Mouse (Mus musculus) kidney, postnatal 25 days (tissue): ENCODE results near the gene Ezh1.

ENCODE experiments used
- DNase-seq, 2 experiments: peaks; one replicate each; pipeline ENCODE4 v3.0.0; 2021; ENCODE audit warnings: mixed read lengths in 2 of 2

Ezh1 gene

GRCm38 (mm10) chr11:101199555-101199954 lies 26.7 kb downstream of the Ezh1 start:
- no peak for DNase-seq

- DNase-seq, result no peak
Observed at GRCm38 (mm10) chr11:101196175-101196574, 30.1 kb downstream of the Ezh1 start.

DNA sequence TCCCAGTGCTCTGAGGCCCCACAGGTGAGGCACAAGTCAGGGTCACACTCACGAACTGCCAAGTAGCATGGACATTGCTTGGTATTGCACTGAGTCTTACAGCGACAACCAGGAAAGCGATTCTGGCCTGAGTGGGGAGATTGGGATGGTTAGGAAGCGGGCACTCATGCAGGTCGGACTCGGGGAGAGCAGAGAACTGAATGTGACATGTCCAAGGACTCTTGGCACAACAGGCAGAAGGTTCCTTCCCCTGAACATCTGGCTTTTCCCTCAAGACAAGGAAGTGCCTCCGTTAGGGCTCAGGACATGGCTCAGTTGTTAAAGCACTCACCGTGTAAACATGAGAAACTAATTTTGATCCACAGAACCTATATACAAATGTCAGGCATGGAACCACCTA lies 30.7 kb downstream of the Ezh1 start:
- no peak for DNase-seq

- DNase-seq, result no peak
Observed at GRCm38 (mm10) chr11:101195101-101195500, 31.2 kb downstream of the Ezh1 start.

DNA sequence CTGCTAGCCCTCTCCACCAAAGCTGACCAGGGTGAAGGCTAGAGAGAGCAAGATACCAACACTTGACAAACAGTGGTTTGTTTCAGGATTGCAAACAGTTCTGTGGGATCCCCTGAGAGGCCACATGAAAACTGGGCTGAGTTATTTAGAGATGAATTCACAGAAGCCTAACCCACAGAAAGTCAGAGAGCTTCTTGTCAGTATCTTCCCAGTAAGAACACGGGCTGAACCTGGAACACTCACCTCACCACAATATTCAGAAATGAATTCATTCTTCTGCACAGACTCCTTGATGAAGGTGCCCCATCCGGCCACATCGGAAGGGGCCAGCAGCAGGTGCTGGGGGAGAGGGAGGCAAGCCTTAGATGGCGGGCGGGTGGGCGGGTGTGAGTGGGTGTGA lies 31.6 kb downstream of the Ezh1 start:
- no peak for DNase-seq

- DNase-seq, result no peak
Observed at GRCm38 (mm10) chr11:101194137-101194536, 32.1 kb downstream of the Ezh1 start.

- DNase-seq, result no peak
Observed at GRCm38 (mm10) chr11:101193076-101193475, 33.2 kb downstream of the Ezh1 start.

GRCm38 (mm10) chr11:101192646-101193045 lies 33.6 kb downstream of the Ezh1 start:
- no peak for DNase-seq

- DNase-seq, result no peak
Observed at GRCm38 (mm10) chr11:101191919-101192470, 34.3 kb downstream of the Ezh1 start.

DNA sequence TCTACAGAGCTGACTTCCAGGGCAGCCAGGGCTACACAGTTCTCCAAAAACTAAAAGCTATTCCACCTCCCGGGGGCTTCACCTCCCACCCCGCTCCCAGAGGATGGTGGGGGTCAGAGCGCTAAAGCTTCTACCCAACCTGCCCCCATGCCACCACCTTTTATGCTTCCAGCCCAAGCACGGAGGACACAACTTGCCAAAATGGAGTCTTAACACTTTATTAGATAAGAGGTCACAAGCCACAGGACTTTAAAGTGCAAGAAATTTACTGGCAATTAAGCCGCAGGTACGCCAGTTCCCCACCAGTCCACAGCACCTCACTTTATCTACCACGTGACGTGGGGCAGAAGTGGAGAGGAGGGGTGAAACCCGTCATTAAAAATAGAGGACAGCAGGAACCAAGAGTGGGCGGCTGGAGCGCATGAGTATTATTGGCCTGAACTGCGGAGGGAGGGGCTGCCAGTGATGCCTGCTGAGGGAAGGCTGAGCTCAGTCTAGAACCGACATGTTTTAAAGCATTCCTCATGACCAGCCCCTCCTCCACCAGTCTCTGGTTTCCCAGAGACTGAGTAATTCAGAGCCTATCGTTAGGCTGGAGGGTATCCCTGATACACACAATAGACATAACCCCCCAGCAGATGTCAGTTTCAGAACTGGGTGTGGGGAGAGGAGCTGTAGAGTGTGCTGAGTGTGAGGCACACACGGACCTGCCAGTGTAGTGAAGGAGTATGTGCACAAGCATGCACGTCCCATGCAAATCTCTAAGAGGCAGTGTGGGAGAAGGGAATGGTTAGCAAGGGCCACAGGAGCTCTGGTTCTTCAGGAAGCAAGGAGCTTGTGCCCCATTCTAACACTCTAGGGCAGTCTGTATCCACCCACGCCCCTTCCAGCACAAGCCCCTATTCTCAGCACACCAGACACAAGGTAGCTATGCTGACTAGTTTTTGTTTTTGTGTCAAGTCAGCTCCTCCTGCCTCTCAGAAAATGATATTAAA lies 35.1 kb downstream of the Ezh1 start:
- no peak for DNase-seq

DNA sequence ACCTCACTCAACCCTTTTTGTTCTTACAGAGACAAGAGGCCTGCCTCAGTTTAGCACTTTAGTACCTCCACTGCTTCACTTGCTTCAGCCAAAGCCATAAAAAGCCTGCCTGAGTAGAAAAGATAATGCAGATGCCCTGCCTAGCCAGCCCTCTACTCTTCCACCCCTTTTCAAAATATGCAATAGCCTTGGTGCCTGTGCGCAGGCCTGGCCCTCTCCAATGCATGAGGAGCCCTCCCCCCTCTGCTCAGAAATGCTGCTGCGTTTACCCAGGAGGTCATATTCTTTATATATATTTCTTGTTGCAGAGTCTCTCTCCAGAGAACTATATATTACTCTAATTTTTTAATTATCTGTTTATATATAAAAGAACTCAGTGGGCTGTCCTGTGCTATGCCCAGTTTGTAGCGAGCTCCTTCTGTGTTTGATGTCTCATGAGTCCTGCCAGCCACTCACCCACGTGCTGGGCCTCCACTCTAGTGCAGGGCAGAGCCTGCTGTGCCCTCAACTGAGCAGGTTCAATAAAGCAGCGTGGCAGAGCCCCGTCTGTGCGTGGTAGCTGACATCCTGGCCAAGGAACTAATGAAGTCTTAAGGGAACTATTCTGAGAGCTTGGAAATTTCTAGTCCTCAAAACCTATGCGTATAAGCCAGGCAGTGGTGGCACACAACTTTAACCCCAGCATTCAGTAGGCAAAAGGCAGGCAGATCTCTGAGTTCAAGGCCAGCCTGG lies 35.9 kb downstream of the Ezh1 start:
- no peak for DNase-seq

- peak; percentile 45 to 83 for DNase-seq
Observed at GRCm38 (mm10) chr11:101189495-101190180, 36.6 kb downstream of the Ezh1 start.

DNA sequence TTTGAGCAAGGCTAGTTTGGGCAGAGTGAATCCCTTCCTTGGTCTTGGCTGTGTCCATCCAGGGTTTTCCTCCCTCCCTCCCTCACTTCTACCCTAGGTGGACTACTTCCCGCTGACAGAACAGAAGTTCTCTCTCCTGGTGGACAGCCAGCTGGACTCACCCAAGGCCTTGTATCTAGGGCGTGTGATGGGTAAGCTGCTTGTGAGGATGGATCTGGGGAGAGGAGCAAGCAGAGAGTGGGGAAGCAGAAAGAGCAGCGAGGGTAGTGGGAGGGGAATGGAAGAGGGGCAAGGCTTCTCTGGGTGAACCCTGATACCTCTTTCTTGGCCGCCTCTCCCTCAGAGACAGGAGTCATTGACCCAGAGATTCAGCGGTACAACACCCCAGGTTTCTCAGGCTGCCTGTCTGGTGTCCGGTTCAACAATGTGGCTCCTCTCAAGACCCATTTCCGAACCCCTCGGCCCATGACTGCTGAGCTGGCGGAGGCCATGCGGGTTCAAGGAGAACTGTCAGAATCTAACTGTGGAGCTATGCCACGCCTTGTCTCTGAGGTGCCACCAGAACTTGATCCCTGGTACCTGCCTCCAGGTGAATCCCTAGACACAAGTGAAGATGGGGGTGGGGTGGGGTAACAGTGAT lies 38.0 kb downstream of the Ezh1 start:
- no peak for DNase-seq

- DNase-seq, result no peak
Observed at GRCm38 (mm10) chr11:101187541-101187940, 38.7 kb downstream of the Ezh1 start.

DNA sequence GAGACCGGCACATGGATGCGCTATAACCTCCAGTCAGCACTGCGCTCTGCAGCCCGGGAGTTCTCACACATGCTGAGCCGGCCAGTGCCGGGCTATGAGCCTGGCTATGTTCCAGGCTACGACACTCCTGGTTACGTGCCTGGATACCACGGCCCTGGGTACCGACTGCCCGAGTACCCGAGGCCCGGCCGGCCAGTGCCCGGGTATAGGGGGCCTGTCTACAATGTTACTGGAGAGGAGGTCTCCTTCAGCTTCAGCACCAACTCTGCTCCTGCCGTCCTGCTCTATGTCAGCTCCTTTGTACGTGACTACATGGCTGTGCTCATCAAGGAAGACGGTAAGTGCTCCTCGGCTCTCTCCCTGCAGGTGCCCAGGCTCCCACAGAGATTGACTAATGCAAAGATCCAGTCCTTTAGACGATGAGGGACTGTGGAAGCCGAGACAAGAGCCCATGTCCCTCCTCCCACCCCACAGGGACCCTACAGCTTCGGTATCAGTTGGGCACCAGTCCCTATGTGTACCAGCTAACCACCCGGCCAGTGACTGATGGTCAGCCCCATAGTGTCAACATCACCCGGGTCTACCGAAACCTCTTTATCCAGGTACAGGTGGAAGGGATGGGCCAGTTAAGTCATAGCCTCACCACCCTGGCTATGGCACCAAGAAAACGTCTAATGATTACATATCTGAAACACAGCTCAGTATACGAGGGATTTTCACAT lies 39.6 kb downstream of the Ezh1 start:
- DNase-seq, result no peak

DNA sequence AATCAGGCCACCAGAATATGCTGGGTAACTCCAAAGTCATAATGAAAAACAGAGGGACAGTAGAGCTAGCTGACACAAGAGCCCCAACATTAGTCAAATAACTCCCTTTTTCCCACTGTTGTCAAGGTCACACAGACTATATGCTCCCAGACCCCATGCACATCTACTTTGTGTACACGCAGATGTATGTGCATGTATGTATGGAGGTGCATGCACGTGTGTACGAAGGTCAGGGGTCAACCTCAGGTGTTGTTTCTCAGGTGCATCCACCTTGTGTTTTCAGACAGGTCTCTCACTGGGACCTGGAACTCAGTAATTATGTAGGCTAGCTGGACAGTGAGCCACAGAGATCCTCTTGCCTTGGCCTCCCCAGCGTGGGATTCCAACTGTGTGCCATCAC lies 40.8 kb downstream of the Ezh1 start:
- no peak for DNase-seq

- no peak for DNase-seq
Observed at GRCm38 (mm10) chr11:101184984-101185383, 41.3 kb downstream of the Ezh1 start.

GRCm38 (mm10) chr11:101182771-101183517 lies 43.3 kb downstream of the Ezh1 start:
- DNase-seq, result no peak

DNA sequence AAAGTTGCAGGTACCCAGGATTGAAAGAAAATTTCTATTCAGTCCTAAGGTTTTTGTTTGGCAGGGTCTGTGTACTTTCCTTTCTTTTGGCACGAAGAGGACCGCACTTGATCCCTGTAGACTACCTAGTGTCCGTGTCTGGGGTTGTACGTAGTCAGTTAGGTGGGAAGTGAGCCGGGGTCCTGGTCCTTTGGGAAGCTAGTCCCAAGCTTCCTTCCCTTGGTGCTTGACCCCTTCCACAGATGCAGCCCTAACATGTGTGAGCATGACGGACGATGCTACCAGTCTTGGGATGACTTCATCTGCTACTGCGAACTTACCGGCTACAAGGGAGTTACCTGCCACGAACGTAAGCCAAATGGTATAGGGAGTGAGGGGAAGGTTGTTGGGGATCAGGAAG lies 44.3 kb downstream of the Ezh1 start:
- DNase-seq, result no peak

GRCm38 (mm10) chr11:101180846-101181740 lies 45.2 kb downstream of the Ezh1 start:
- peak; percentile 64 to 85 for DNase-seq
